Mouse (Mus musculus): Measurements from ENCODE around the gene Plppr2.

- TF ChIP-seq EP300 (IDR thresholded peaks at IDR 0.05; ENCODE audit: low read depth) (no peak), CTCF (IDR thresholded peaks at IDR 0.05; ENCODE audit: low read depth) (no peak)
Measured at GRCm38 (mm10) chr9:21969304-21969703, 32.5 kb downstream of the Plppr2 start.

All from heart, postnatal 0 days (tissue).